8 mouse cellular contexts compared by ENCODE assay signal in genomic region chr2:90579728-90580235, GRCm38 (mm10). TPM values are rescaled to one million over a fixed set of nuclear protein-coding genes. Genes with fewer than 3 reads are reported as not detected.
DNase-seq lines count a peak whose midpoint lies in the region; ATAC-seq and TF ChIP-seq lines count a peak whose summit lies in the region.

No protein-coding gene starts in this region.

- under 1% methylated on average over 43 of the region's 44 CpGs for WGBS in embryonic facial prominence, embryonic 12.5 days
- WGBS in heart, embryonic 13.5 days, result 0% methylated on average over 42 of the region's 44 CpGs
- under 1% methylated on average over 43 of the region's 44 CpGs for WGBS in kidney, embryonic 16.5 days

- peaks cover 4% of the 10 kb centered on the region for H3K27me3 ChIP-seq in ES-Bruce4 (ENCODE audit: control insufficient read depth, insufficient read depth, low read length, poor library complexity, severe bottlenecking)
- H3K27me3 ChIP-seq in embryonic facial prominence, embryonic 12.5 days, result peaks cover 3% of the 10 kb centered on the region; the same call in 1 of the 2 replicates
- H3K27me3 ChIP-seq in heart, embryonic 13.5 days (replicated peaks), result peaks cover 17% of the 10 kb centered on the region
- H3K27me3 ChIP-seq in kidney, embryonic 16.5 days (ENCODE audit: insufficient read depth, low read length), result 0 out of 2 replicates have a peak, but pooled peaks cover 2% of the 10 kb centered on the region

- H3K9ac ChIP-seq in ES-Bruce4 (ENCODE audit: low read depth, poor library complexity, severe bottlenecking), result peak overlapping the region; percentile 89
- H3K9ac ChIP-seq in embryonic facial prominence, embryonic 12.5 days, result peak overlapping the region; percentile 85
- H3K9ac ChIP-seq in heart, embryonic 13.5 days, result peak overlapping the region; percentile 87
- peak overlapping the region; percentile 91 for H3K9ac ChIP-seq in kidney, embryonic 16.5 days (replicated peaks; ENCODE audit: low read length)

- no peaks in the 10 kb centered on the region for H3K4me1 ChIP-seq in ES-Bruce4 (ENCODE audit: control insufficient read depth, insufficient read depth, low read length)
- H3K4me1 ChIP-seq in embryonic facial prominence, embryonic 12.5 days, result peaks cover 5% of the 10 kb centered on the region; the same call in 1 of the 2 replicates
- peaks cover 29% of the 10 kb centered on the region for H3K4me1 ChIP-seq in heart, embryonic 13.5 days
- peaks cover 27% of the 10 kb centered on the region for H3K4me1 ChIP-seq in kidney, embryonic 16.5 days (ENCODE audit: insufficient read depth, low read length)

- H3K4me2 ChIP-seq in embryonic facial prominence, embryonic 12.5 days (replicated peaks), result peak overlapping the region; percentile 96
- H3K4me2 ChIP-seq in heart, embryonic 13.5 days, result peak overlapping the region; percentile 100
- H3K4me2 ChIP-seq in kidney, embryonic 16.5 days (replicated peaks; ENCODE audit: low read depth, low read length), result peak overlapping the region; percentile 84

- TF ChIP-seq CTCF in ES-Bruce4 (IDR thresholded peaks at IDR 0.05; ENCODE audit: low read depth, low read length), result no peak

- no peaks in the 10 kb centered on the region for H3K36me3 ChIP-seq in ES-Bruce4 (ENCODE audit: control insufficient read depth, insufficient read depth, low read length, poor library complexity, severe bottlenecking)
- no peaks in the 10 kb centered on the region for H3K36me3 ChIP-seq in embryonic facial prominence, embryonic 12.5 days
- no peaks in the 10 kb centered on the region for H3K36me3 ChIP-seq in heart, embryonic 13.5 days
- H3K36me3 ChIP-seq in kidney, embryonic 16.5 days (ENCODE audit: insufficient read depth, low read length), result no peaks in the 10 kb centered on the region

- TF ChIP-seq EP300 in ES-Bruce4 (IDR thresholded peaks at IDR 0.05; ENCODE audit: insufficient read depth, low read depth, low read length), result no peak

- no peak overlapping the region for H3K27ac ChIP-seq in ES-Bruce4 (ENCODE audit: insufficient read depth, low read length)
- peak overlapping the region; percentile 87 for H3K27ac ChIP-seq in embryonic facial prominence, embryonic 12.5 days
- peak overlapping the region; percentile 74 for H3K27ac ChIP-seq in heart, embryonic 13.5 days (replicated peaks)
- H3K27ac ChIP-seq in kidney, embryonic 16.5 days (ENCODE audit: low read length), result peak overlapping the region; percentile 93

- ATAC-seq in embryonic facial prominence, embryonic 12.5 days (ENCODE audit: insufficient number of reproducible peaks, insufficient read depth, low FRiP score, low TSS enrichment), result peak; percentile 42
- ATAC-seq in heart, embryonic 13.5 days (ENCODE audit: extremely low read depth, insufficient number of reproducible peaks, low FRiP score, low TSS enrichment), result peak; percentile 23; the same call in 1 of the 2 replicates
- ATAC-seq in kidney, embryonic 16.5 days (ENCODE audit: low FRiP score, low TSS enrichment), result peak; percentile 60

- peak; percentile 74 for DNase-seq in adrenal gland, postnatal 10 days
- peak; percentile 78 for DNase-seq in lung, postnatal 10 days
- peak; percentile 34 for DNase-seq in ovary, postnatal 14 days (ENCODE audit: low spot score)
- no peak for DNase-seq in T-cell, adult 2 months (ENCODE audit: low spot score)

- H3K9me3 ChIP-seq in ES-Bruce4 (replicated peaks; ENCODE audit: control insufficient read depth, insufficient read depth, low read length, poor library complexity, severe bottlenecking), result no peaks in the 10 kb centered on the region
- H3K9me3 ChIP-seq in embryonic facial prominence, embryonic 12.5 days, result no peaks in the 10 kb centered on the region
- H3K9me3 ChIP-seq in heart, embryonic 13.5 days, result no peaks in the 10 kb centered on the region
- H3K9me3 ChIP-seq in kidney, embryonic 16.5 days (ENCODE audit: low read length), result no peaks in the 10 kb centered on the region

- H3K4me3 ChIP-seq in ES-Bruce4 (ENCODE audit: low read depth, low read length), result peak overlapping the region; percentile 77
- peak overlapping the region; percentile 80 for H3K4me3 ChIP-seq in embryonic facial prominence, embryonic 12.5 days
- peak overlapping the region; percentile 85 for H3K4me3 ChIP-seq in heart, embryonic 13.5 days
- peak overlapping the region; percentile 89 for H3K4me3 ChIP-seq in kidney, embryonic 16.5 days (ENCODE audit: low read length)

- no peak for TF ChIP-seq POLR2A in ES-Bruce4 (IDR thresholded peaks at IDR 0.05; ENCODE audit: insufficient read depth, low read length)

RNA-seq across cellular contexts. Expression of gene Ptprj, which starts 0.7 kb away (rescaled TPM):
- polyA plus RNA-seq in ES-Bruce4 (2011; ENCODE audit: insufficient read depth, insufficient read length, low read depth, missing spikeins), result 5.5 and 5.9 TPM in 2 replicates
- total RNA-seq in adrenal gland, postnatal 10 days (2021), result 10 to 100 TPM; 20.9 to 23.2 TPM
- 2.6 and 3.7 TPM in 2 replicates for polyA plus RNA-seq in embryonic facial prominence, embryonic 12.5 days (2016; fragmentation: Nextera tagmentation; extraction: Ambion mirVana)
- polyA plus RNA-seq in heart, embryonic 13.5 days (2015; fragmentation: Nextera tagmentation; extraction: Ambion mirVana), result 0.84 and 1.3 TPM in 2 replicates
- 7.0 and 7.4 TPM in 2 replicates for polyA plus RNA-seq in kidney, embryonic 16.5 days (2015; fragmentation: Nextera tagmentation; extraction: Ambion mirVana)
